Mouse (Mus musculus): ENCODE measurements around the gene Nos1. TPM values are rescaled to one million over a fixed set of nuclear protein-coding genes. Genes with fewer than 3 reads are reported as not detected.

Nos1 gene
- polyA plus RNA-seq, 1 experiment = 0.28 TPM

GRCm38 (mm10) chr5:117818800-117819199, 38.0 kb downstream of the Nos1 start:
- Histone ChIP-seq H3K27ac (replicated peaks; ENCODE audit: low read depth, low read length) (no peak overlapping the region), H3K4me3 (ENCODE audit: insufficient read depth, low read depth, low read length) (no peak overlapping the region), H3K4me1 (ENCODE audit: control insufficient read depth, insufficient read depth, insufficient read length, low read length) (no peaks in the 10 kb centered on the region)

DNA sequence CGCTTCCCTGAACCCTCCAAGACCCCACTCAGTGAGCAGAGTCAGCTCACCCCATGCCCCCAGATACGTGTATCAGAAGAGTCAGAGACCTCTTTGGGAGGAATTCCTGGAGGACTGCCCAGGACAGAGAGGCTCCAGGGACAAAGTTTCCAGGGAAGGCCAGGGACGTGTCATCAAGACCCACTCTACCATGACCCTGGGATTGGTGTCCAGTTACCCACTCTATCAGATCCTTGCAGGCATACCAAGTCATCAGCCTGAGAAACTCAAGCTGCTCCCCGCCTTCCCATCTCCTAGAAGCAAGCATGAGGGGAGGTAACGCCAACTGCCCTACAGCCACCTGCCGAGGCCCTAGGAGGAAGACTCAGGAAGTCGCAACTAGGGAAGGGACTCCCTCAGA, 39.6 kb downstream of the Nos1 start:
- Histone ChIP-seq H3K4me3 (ENCODE audit: insufficient read depth, low read depth, low read length) (no peak overlapping the region), H3K27ac (replicated peaks; ENCODE audit: low read depth, low read length) (no peak overlapping the region), H3K4me1 (ENCODE audit: control insufficient read depth, insufficient read depth, insufficient read length, low read length) (no peaks in the 10 kb centered on the region)

GRCm38 (mm10) chr5:117823811-117824210, 43.0 kb downstream of the Nos1 start:
- no peak overlapping the region for H3K27ac ChIP-seq (replicated peaks; ENCODE audit: low read depth, low read length)

GRCm38 (mm10) chr5:117824486-117824885, 43.7 kb downstream of the Nos1 start:
- no peak overlapping the region for H3K4me3 ChIP-seq (ENCODE audit: insufficient read depth, low read depth, low read length)
- no peaks in the 10 kb centered on the region for H3K4me1 ChIP-seq (ENCODE audit: control insufficient read depth, insufficient read depth, insufficient read length, low read length)
- no peak overlapping the region for H3K27ac ChIP-seq (replicated peaks; ENCODE audit: low read depth, low read length)

More at GRCm38 (mm10) chr5:117823811-117824210, 43.0 kb downstream of the Nos1 start:
- no peak overlapping the region for H3K4me3 ChIP-seq (ENCODE audit: insufficient read depth, low read depth, low read length)
- no peaks in the 10 kb centered on the region for H3K4me1 ChIP-seq (ENCODE audit: control insufficient read depth, insufficient read depth, insufficient read length, low read length)

DNA sequence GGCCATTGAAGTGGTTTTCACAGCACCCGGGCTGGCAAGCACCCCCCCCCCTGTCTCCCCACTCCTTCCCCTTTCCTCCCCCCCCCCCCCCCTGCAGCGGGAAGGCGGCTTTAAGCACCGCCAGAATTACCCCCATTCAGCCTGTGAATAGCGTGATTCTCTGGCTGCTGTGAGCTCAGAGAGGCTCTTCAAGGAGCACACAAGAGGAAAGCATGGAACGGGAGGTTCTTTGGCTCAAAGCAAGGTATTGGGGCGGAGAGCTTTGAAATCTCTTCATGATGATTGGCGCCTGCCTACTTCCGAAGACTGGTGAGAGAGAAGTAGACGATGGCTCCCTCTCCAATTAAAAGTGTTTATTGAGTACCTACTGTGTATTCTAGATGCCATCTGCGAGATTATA, 44.5 kb downstream of the Nos1 start:
- Histone ChIP-seq H3K4me1 (ENCODE audit: control insufficient read depth, insufficient read depth, insufficient read length, low read length) (no peaks in the 10 kb centered on the region), H3K4me3 (ENCODE audit: insufficient read depth, low read depth, low read length) (no peak overlapping the region)

DNA sequence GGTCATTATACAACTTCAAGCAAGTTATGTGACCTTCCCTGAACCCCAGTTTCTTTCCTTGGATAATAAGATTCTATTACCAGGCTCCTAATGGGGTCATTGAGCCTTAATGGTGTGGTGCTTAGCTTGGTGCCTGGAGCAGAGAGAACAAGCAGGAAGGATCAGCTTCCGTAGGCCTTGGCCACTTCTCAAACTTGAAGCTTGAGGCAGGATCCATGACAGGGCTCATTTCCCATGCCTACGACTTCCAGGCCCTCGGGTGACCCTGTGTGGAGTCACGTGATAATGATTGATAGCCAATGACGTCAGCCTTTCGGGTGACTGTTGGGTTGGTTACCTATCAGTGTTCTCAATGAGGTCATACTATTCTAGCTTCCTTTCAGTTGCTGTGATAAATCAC, 46.5 kb downstream of the Nos1 start:
- Histone ChIP-seq H3K27ac (replicated peaks; ENCODE audit: low read depth, low read length) (no peak overlapping the region), H3K4me1 (ENCODE audit: control insufficient read depth, insufficient read depth, insufficient read length, low read length) (no peaks in the 10 kb centered on the region), H3K4me3 (ENCODE audit: insufficient read depth, low read depth, low read length) (no peak overlapping the region)

More for the DNA sequence above, 44.5 kb downstream of the Nos1 start:
- no peak overlapping the region for H3K27ac ChIP-seq (replicated peaks; ENCODE audit: low read depth, low read length)

DNA sequence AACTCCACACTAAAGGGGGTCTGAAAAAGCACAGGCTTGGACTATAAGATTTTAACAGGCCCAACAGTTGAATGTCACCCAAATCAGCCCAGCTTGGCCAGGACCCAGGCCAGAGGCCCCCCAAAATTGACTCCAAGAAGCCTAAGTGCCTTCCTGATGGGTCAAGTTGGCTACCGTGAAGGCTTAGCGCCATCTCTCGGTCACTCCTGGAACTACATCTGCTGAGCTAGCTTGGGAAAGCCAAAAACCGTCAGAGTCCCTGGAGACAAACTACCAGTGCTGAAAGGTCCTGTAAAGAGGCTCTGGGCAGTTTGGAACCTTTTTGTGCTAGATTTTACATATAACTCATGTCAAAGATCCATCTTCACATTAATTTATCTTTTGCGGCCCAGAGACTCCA, 56.1 kb downstream of the Nos1 start:
- H3K27ac ChIP-seq (replicated peaks; ENCODE audit: low read depth, low read length) = no peak overlapping the region
- no peaks in the 10 kb centered on the region for H3K4me1 ChIP-seq (ENCODE audit: control insufficient read depth, insufficient read depth, insufficient read length, low read length)
- no peak overlapping the region for H3K4me3 ChIP-seq (ENCODE audit: insufficient read depth, low read depth, low read length)

DNA sequence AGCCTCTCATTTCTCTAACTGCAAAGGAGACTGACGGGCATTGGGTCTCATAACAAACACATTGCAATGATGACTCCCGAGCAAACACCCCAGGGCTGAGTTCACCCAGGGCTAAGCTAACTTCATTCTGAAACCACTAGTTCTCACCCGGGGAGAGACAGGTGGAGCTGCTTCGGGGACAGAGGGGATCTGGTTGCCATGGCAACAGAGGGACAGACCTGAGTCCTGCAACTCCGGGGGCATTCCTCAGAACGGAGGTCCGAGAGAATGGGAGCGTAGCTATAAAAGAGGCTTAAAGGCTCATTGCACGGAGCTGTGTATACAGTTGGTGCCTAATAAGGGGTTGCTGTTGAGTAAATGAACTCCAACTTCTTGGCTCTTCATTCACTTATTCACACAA, 56.9 kb downstream of the Nos1 start:
- H3K27ac ChIP-seq (replicated peaks; ENCODE audit: low read depth, low read length) = no peak overlapping the region
- no peak overlapping the region for H3K4me3 ChIP-seq (ENCODE audit: insufficient read depth, low read depth, low read length)
- no peaks in the 10 kb centered on the region for H3K4me1 ChIP-seq (ENCODE audit: control insufficient read depth, insufficient read depth, insufficient read length, low read length)

GRCm38 (mm10) chr5:117839501-117839900, 58.7 kb downstream of the Nos1 start:
- H3K4me1 ChIP-seq (ENCODE audit: control insufficient read depth, insufficient read depth, insufficient read length, low read length) = no peaks in the 10 kb centered on the region
- no peak overlapping the region for H3K27ac ChIP-seq (replicated peaks; ENCODE audit: low read depth, low read length)
- no peak overlapping the region for H3K4me3 ChIP-seq (ENCODE audit: insufficient read depth, low read depth, low read length)

- Histone ChIP-seq H3K4me3 (ENCODE audit: insufficient read depth, low read depth, low read length) (no peak overlapping the region), H3K27ac (replicated peaks; ENCODE audit: low read depth, low read length) (no peak overlapping the region), H3K4me1 (ENCODE audit: control insufficient read depth, insufficient read depth, insufficient read length, low read length) (no peaks in the 10 kb centered on the region)
Measured at GRCm38 (mm10) chr5:117840203-117840602, 59.4 kb downstream of the Nos1 start.

DNA sequence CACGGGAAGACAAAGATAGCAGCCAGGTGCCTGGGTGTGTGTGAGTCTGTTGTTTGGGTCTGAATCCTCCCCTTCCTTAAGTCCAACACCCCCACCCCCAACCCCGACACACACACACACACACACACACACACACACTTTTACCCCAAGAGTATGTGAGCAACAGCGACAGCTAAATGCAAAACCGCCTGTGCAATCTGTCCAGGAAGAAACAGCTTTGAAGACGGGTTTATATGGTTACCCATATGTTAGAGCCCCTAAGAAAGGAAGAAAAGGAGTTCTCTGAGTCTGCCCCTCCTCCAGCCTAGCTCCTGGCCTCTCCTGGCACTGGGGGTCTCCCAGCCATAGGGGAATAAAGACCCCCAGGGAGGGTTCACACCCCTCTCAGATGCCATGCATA, 60.2 kb downstream of the Nos1 start:
- Histone ChIP-seq H3K4me3 (ENCODE audit: insufficient read depth, low read depth, low read length) (no peak overlapping the region), H3K27ac (replicated peaks; ENCODE audit: low read depth, low read length) (no peak overlapping the region), H3K4me1 (ENCODE audit: control insufficient read depth, insufficient read depth, insufficient read length, low read length) (no peaks in the 10 kb centered on the region)

DNA sequence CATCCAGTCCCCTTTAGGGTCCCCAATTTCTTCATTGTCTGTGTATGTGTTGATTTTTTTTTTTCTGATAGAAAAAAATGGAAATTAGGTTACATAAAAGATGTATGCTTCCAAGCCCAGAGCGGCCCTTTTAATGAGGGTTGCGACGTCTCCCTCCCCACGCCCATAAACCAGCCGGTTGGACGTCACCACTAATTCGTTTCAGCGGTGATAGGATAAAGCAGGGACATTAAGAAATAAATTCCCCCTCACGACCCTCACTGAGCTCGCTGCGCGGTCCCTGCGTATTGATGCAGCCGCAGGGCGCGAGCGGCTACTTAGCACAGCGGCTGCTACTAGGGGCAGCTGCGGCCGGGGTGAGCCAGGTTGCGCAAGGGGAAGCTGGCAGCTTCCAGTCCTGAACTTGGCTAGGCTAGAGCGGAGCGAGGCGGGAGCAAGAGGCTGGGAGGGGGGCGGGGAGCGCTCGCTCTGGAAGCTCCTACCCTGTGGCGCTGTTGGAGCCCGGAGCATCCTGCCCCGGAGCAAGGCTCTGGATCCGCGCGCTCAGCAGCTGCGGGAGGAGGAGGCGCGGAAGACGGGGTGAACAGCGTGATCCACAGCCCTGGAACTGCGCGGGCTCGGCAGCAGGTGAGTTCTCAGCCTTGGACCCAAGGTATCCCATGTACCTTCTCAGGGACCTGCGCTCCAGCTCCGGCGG, 61.0 kb downstream of the Nos1 start:
- Histone ChIP-seq H3K27ac (replicated peaks; ENCODE audit: low read depth, low read length) (no peak overlapping the region), H3K4me1 (ENCODE audit: control insufficient read depth, insufficient read depth, insufficient read length, low read length) (no peaks in the 10 kb centered on the region), H3K4me3 (ENCODE audit: insufficient read depth, low read depth, low read length) (no peak overlapping the region)

DNA sequence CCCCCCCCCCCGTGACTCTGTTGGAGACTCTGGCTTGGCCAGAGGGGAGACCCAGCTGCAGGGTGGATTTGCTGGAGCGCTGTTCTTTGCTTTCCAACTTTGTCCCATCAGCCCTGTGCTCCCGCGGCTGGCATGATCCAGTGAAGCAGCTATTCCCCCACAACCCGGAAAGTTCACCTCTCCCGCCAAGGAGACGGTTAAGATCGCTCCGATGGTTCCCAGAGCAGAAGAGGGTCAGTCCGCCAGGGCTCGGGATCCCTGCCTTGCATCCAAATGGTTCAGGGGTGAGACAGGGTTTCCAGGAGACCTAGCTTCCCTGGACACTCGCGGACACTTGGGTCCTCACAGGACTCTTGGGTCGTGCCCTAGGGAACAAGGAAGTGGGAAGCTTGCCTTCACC, 61.9 kb downstream of the Nos1 start:
- H3K4me3 ChIP-seq (ENCODE audit: insufficient read depth, low read depth, low read length) = no peak overlapping the region
- no peak overlapping the region for H3K27ac ChIP-seq (replicated peaks; ENCODE audit: low read depth, low read length)
- H3K4me1 ChIP-seq (ENCODE audit: control insufficient read depth, insufficient read depth, insufficient read length, low read length) = no peaks in the 10 kb centered on the region

GRCm38 (mm10) chr5:117844611-117845010, 63.8 kb downstream of the Nos1 start:
- no peak overlapping the region for H3K27ac ChIP-seq (replicated peaks; ENCODE audit: low read depth, low read length)
- no peaks in the 10 kb centered on the region for H3K4me1 ChIP-seq (ENCODE audit: control insufficient read depth, insufficient read depth, insufficient read length, low read length)
- H3K4me3 ChIP-seq (ENCODE audit: insufficient read depth, low read depth, low read length) = no peak overlapping the region

DNA sequence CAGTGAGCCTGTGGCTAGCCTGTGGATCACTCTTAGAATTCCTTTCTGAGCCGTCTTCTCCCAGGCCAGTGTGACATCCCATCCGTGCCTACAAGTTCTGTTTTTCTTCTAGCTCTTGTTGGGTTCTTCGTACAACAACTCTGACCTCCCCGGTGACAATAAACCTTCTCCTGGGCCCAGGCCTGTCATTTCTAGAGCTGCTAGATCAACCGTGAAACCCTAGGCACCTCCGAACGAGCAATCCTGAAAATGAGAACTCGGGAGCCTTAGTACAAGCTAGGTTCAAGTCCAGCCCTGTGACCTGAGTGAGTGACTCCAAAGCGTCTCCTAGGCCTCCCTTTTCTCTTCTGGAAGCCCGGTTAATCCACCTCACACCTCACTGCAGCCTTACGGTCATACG, 69.6 kb downstream of the Nos1 start:
- Histone ChIP-seq H3K4me3 (ENCODE audit: insufficient read depth, low read depth, low read length) (no peak overlapping the region), H3K27ac (replicated peaks; ENCODE audit: low read depth, low read length) (no peak overlapping the region), H3K4me1 (ENCODE audit: control insufficient read depth, insufficient read depth, insufficient read length, low read length) (no peaks in the 10 kb centered on the region)

DNA sequence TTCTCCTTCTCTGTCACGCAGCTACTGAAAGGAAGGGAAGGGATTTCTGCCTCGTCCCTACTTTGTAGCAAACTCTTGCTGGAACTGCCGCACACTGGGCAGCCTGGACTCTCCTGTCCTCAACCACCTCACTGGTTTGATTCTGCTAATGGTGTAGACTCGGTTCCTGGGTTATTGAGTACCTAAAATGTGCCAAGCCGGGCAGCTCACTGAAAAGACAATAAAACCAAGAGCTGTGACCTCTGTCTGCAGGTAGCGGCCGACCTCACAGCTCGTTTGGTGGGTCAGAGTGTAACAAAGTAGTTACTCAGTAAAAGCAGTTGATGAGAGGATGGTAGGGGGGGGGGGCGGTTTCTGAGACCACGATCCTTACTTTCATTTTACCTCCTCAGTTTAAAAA, 72.9 kb downstream of the Nos1 start:
- H3K4me3 ChIP-seq (ENCODE audit: insufficient read depth, low read depth, low read length) = no peak overlapping the region
- no peak overlapping the region for H3K27ac ChIP-seq (replicated peaks; ENCODE audit: low read depth, low read length)
- H3K4me1 ChIP-seq (ENCODE audit: control insufficient read depth, insufficient read depth, insufficient read length, low read length) = no peaks in the 10 kb centered on the region

All from brown adipose tissue, adult 24 weeks (tissue).